Mouse (Mus musculus) liver, adult (tissue): ENCODE measurements around the gene Pid1.

Experiments used
- GATA4 ChIP-seq: IDR thresholded peaks from 2 replicates; pipeline ENCODE4 v1.6.1; 2014; ENCODE audit warnings: mild to moderate bottlenecking, low read length; ENCODE audit not compliant: insufficient replicate concordance

Pid1 gene

GRCm38 (mm10) chr1:84250770-84251169 is 113.2 kb downstream of the Pid1 start:
- TF ChIP-seq GATA4: no peak

DNA sequence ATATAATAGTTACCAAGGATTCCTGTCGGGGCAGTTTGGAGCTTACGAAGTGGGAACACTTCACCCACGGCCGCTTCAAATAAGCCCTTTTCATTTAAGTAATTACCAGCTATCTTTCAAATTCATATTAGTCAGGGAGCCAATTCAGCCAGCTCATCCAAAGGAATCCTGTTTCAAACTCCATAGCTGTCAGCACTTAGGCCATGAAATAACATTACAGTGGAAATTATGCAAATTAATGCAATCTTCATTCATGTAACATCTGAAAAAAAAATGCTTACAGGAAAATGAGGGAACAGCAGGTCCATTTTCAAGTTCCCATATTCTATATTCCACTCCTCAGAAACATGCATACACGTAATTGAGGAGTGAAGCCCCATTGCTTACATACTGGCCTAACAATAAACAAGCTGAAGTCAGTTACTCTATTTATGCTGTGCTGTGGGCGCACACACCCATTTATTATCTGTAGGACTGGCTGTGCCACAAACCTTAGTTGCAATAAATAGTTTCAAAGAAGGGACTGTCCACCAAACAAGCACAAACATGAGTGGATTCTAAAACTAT is 114.1 kb downstream of the Pid1 start:
- no peak for TF ChIP-seq GATA4

- TF ChIP-seq GATA4: no peak
Observed at GRCm38 (mm10) chr1:84247111-84247510, 116.9 kb downstream of the Pid1 start.

GRCm38 (mm10) chr1:84241192-84241828 is 122.7 kb downstream of the Pid1 start:
- TF ChIP-seq GATA4: peak; percentile 97

- TF ChIP-seq GATA4: no peak
Observed at GRCm38 (mm10) chr1:84240203-84240602, 123.8 kb downstream of the Pid1 start.

GRCm38 (mm10) chr1:84230431-84230830 is 133.5 kb downstream of the Pid1 start:
- no peak for TF ChIP-seq GATA4

GRCm38 (mm10) chr1:84225626-84226025 is 138.4 kb downstream of the Pid1 start:
- TF ChIP-seq GATA4: no peak

DNA sequence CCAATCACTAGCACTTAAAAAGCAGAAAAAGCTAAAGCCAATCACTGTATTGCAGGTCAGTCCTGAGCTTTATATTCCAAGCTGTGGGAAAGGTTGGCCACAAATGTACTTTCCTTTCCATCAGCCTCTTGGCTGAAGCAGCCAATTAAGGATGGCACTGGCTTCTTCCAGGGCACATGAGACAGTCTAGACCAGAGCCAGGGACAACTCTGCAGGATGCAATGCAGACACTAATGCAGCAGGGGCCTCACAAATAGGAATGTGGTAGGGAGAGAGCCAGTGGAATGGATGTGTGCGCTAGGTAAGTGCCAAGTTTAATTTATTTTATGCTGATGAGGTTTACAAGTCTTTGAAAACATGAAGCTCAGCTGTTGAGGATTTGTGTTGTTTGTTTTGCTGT is 141.9 kb downstream of the Pid1 start:
- TF ChIP-seq GATA4: no peak

- no peak for TF ChIP-seq GATA4
Observed at GRCm38 (mm10) chr1:84218605-84219004, 145.4 kb downstream of the Pid1 start.

- TF ChIP-seq GATA4: no peak
Observed at GRCm38 (mm10) chr1:84217777-84218176, 146.2 kb downstream of the Pid1 start.

DNA sequence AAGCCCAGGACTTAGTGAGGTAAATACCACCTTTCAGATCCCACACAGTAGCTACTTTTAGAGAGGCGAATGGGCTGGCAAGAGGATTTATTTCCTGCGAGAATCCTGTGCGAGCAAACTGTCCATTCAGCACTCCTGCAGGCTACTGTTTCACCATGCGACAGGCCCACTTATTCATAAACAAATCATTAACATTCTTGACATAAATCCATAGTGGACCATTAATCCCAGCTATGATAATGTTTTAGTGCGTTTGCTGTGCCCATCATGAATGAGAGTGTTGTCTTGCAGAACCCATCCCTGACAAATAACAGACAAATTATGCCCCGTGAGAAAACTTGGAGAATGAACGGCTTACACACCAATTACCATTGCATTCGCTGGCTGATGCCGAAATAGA is 152.5 kb downstream of the Pid1 start:
- no peak for TF ChIP-seq GATA4

GRCm38 (mm10) chr1:84203494-84203893 is 160.5 kb downstream of the Pid1 start:
- TF ChIP-seq GATA4: no peak

DNA sequence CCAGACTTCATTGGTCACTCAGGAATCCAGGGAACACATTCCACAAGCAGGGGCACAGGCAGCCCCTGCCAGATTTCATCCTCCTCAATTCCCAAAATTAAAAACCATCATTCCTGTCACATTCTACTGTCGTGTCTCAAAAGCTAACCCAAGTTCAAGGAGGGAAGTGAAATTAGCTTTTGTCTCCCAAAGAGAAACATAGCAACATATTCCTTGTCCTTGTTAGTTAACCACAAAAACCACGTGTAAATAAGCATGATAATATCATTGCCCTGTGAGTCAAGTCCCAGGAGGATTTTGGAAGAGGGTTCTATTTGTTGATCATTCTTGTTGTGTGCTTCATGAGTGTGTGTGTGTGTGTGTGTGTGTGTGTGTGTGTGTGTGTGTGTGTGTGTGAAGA is 164.1 kb downstream of the Pid1 start:
- no peak for TF ChIP-seq GATA4

DNA sequence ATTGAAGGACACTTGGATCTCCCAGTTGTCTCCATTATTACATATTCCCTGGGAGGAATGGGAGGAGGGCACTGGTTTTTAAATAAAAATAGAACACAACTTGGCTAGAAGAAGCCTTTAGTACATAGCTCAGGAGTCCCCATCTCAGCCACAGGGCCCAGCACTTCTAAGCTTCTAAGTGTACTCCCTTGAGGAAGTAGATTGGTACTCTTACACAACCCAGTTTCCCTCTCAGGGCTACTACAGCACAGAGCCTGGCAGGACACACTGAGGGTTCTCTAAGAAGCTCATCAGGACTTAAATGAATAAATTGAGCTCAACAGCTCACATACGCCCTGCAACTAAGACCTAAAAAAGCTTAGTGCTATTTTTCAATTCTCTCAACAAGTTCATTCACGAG is 165.1 kb downstream of the Pid1 start:
- TF ChIP-seq GATA4: no peak

- no peak for TF ChIP-seq GATA4
Observed at GRCm38 (mm10) chr1:84192167-84192566, 171.8 kb downstream of the Pid1 start.

DNA sequence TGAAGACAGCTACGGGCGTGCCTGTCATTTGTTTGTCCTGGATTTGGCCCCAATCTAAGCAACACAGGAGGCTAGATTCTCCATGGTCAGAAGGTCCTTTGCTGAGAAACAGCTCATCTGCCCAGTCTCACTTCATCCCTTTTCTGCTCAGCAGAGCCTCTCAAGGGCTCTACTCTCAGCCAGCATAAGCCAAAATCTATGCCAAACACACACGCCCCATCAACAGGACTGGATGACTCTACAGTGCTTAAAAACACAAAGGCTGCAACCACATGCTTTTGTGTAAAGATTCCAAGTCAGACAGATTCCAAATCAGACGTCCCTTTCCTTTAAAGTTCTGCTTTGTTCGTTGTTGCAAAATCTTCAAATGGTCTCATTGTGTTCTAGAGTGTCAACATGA is 174.5 kb downstream of the Pid1 start:
- TF ChIP-seq GATA4: no peak
